Mouse (Mus musculus) Patski (cell line): ENCODE measurements around the gene Abhd17c. TPM values are rescaled to one million over a fixed set of nuclear protein-coding genes. Genes with fewer than 3 reads are reported as not detected.

Experiments used
- ATAC-seq: fragments of 100-300 bp; one replicate; pipeline ENCODE4 v1.8.0; 2021
- CTCF ChIA-PET: fragments of 350-600 bp; sonication (Branson Sonifier 250); formaldehyde crosslinking; loops from one replicate; lab custom pipeline; 2022; ENCODE audit warnings: inconsistent platforms; lab: Charles Lee
- POLR2A ChIA-PET: fragments of 350-600 bp; sonication (Branson Sonifier 250); formaldehyde crosslinking; loops from one replicate; lab custom pipeline; 2022; ENCODE audit warnings: antibody characterized with exemption, inconsistent platforms; lab: Charles Lee
- DNase-seq: peaks from one replicate; pipeline ENCODE4 v3.0.0-alpha.2; 2011; ENCODE audit warnings: low read depth, low spot score
- H3K27me3 ChIP-seq: fragments of 371-371 bp; one replicate; pipeline ENCODE4 v1.5.1; 2021
- CTCF ChIP-seq: fragments of 100-300 bp; IDR thresholded peaks from one replicate; pipeline ENCODE4 v1.5.1; 2021
- in situ Hi-C: fragments of 300-500 bp; cut with MboI; formaldehyde crosslinking; loops from 3 replicates; pipeline ENCODE4 v1.11.1; 2018; ENCODE audit warnings: low pct_unique_long_range_greater_than_20kb, mixed read lengths
- polyA plus RNA-seq: library from polyadenylated mRNA; unstranded; gene quantifications from one replicate; pipeline ENCODE4 v1.2.3, GENCODE M21; 2021

Gene Abhd17c
- polyA plus RNA-seq, 1 experiment from 2014 or later, result 77.6 TPM

DNA sequence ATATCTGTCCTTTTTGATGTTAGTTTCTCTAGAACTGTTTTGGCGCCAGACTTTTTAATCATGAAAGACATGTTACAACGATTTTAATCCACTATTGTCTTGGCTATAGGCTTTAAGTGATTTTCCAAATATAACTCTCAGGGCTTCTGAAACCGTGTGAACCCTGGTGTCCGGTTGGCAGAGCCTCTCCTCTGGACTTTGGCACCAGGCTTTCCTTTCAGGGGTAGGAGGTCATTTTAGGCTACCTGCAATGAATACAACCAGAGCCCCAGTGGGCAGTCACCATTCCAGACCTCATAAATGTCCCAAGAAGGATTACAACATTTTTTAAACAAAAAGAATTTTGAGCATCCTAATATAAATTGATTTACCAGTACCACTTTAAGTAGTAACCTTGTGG lies 1.1 kb upstream of the Abhd17c start:
- in situ Hi-C loops, result no loop called here
- ATAC-seq, result no peak
- TF ChIP-seq CTCF, result no peak
- H3K27me3 ChIP-seq, result no peaks in the 10 kb centered on the region
- CTCF ChIA-PET, result no interaction called here
- POLR2A ChIA-PET, result no interaction called here
- no peak for DNase-seq

DNA sequence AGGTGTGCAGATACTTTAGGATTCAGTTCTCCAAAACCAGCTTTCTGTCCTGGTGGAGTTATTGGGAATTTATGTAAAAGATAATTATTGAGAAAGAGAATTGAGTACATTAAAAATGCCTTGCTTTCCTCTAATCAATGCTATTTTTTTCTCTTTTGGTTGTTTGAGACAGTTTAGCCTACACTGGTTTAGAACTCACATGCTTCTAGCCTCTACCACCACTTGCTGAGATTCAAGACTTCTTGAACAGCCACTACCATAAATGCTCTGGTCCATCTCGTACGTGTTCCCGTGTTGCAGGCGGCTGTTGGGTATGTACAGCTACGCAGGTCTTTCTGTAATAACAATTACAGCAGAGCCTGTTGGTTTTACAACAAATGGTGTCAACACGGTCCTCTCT lies 681 bp upstream of the Abhd17c start:
- DNase-seq, result no peak
- TF ChIP-seq CTCF, result no peak
- H3K27me3 ChIP-seq, result no peaks in the 10 kb centered on the region
- no peak for ATAC-seq
- ChIA-PET POLR2A (interaction anchor here (1.7 kb wide), 1 partner anchor 66 kb away, joined by 4 read pairs; the partner anchor contains the start of gene Cemip), CTCF (interaction anchor here (5.6 kb wide), 1 partner anchor 63 kb away, joined by 26 read pairs; no protein-coding TSS in a partner anchor)
- in situ Hi-C loops, result no loop called here

DNA sequence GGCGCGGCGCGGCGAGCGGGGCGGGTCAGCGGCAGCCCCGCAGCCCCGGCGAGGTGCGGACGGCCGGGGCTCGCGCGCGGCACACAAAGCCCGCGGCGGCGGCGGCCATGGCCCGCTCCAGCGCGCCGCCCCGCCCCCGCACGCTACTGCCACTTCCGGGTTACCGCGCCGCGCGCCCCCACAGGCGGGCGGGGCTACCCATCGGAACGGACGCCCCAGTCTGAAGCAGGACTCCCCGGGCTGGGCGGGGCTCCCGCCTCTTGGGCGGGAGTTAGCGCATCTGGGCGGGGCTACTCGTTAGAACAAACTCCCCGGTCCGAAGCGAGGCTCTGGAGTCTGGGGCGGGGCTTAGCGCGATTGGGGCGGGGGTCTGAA lies 254 bp upstream of the Abhd17c start:
- TF ChIP-seq CTCF, result no peak
- in situ Hi-C loops, result no loop called here
- ATAC-seq (peak; percentile 85), DNase-seq (no peak)
- CTCF ChIA-PET, result interaction anchor here (5.6 kb wide), 1 partner anchor 63 kb away, joined by 26 read pairs; no protein-coding TSS in a partner anchor
- no peaks in the 10 kb centered on the region for H3K27me3 ChIP-seq
- POLR2A ChIA-PET, result interaction anchor here (1.7 kb wide), 1 partner anchor 66 kb away, joined by 4 read pairs; the partner anchor contains the start of gene Cemip

DNA sequence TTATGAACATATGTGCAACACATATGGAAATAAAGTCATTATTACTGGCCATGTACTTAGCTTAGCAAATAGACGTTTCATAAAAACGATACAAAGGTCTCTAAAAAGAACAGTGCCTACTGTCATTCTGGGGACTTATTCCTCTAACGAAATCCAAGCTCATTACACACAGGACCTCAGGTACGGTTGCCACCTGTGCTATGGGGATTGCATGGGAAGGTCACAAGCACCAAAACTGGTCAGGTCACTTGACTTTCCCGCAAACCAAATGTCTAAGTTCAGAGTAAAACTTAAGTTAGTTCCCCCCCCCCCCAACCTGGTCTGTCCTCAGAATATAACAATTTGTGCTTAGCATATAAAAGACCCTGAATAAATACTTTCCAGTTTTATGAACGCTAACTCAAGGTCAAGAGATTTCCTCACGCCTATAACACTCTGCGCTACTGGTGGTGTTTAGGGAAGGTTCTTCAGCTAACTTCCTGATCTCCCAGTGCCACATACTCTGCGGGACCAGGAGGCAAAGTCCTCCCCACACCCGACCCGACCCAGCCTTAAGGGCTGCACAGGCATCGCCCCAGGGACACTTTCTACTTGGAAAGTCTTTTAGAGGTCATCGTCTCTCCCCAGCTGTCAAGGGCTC lies 1.2 kb downstream of the Abhd17c start:
- CTCF ChIA-PET, result interaction anchor here (0.9 to 5.6 kb wide), 5 partner anchors 22 to 122 kb away, joined by 3 to 26 read pairs (median 4); partner anchors contain the start of gene Cemip
- DNase-seq (no peak), ATAC-seq (no peak)
- H3K27me3 ChIP-seq, result no peaks in the 10 kb centered on the region
- TF ChIP-seq CTCF, result no peak
- in situ Hi-C loops, result no loop called here
- POLR2A ChIA-PET, result interaction anchor here (0.9 to 2.1 kb wide), 4 partner anchors 11 to 266 kb away, joined by 3 to 6 read pairs (median 4); partner anchors contain the start of genes Cemip, Mesd and Tlnrd1

DNA sequence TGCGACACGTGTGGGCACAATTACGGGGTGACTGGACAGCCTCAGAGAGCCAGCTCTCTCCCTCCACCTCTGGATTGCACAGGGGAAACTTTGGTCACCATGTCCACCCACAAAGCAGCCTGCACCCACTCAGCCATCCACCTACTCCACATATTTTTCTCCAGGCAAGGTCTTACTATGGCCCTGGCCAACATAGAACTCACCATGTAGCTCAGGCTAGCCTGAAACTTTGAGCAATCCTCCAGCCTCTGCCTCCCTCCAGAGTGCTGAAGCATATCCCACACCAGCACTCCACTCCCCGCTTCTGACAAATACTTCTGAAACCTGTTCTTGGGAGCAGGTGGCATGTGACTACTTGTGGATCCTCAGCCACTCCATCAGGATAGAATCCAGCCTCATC lies 1.9 kb downstream of the Abhd17c start:
- ChIA-PET CTCF (interaction anchor here (0.9 to 5.6 kb wide), 4 partner anchors 21 to 123 kb away, joined by 3 to 26 read pairs (median 4); no protein-coding TSS in a partner anchor), POLR2A (interaction anchor here (1.2 to 2.1 kb wide), 2 partner anchors 10 to 22 kb away, joined by 3 to 6 read pairs; no protein-coding TSS in a partner anchor)
- H3K27me3 ChIP-seq, result no peaks in the 10 kb centered on the region
- ATAC-seq (no peak), DNase-seq (no peak)
- TF ChIP-seq CTCF, result no peak
- in situ Hi-C loops, result no loop called here

- in situ Hi-C loops, result no loop called here
Observed at GRCm38 (mm10) chr7:84148896-84149295, 2.8 kb downstream of the Abhd17c start.

DNA sequence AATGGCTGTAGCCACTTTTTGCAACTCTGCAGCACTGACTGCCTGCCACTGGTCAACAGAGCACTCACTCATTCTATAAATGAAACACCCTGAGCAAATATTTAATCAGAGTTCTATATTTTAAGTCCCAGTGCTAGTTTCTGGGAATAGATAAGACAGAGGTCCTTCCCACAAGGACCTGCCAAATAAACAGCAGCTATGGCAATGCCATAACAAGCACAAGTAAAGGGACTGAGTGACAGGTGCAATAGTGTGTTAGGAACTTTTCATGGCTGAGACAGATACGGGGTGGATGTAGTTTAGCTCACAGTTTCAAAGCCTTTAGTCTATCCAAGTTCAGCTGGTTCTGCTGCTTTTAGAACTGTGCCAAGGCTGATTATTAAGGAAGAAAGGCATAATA lies 3.9 kb downstream of the Abhd17c start:
- in situ Hi-C loops, result no loop called here
- CTCF ChIA-PET, result interaction anchor here (0.8 to 5.6 kb wide), 5 partner anchors 12 to 58 kb away, joined by 3 to 26 read pairs (median 3); no protein-coding TSS in a partner anchor
- H3K27me3 ChIP-seq, result no peaks in the 10 kb centered on the region

More at GRCm38 (mm10) chr7:84148896-84149295, 2.8 kb downstream of the Abhd17c start:
- TF ChIP-seq CTCF, result no peak
- ChIA-PET POLR2A (interaction anchor here (0.7 kb wide), 1 partner anchor 52 kb away, joined by 3 read pairs; no protein-coding TSS in a partner anchor), CTCF (interaction anchor here (1.1 to 5.6 kb wide), 2 partner anchors 17 to 60 kb away, joined by 3 to 26 read pairs; no protein-coding TSS in a partner anchor)
- ATAC-seq (no peak), DNase-seq (no peak)
- H3K27me3 ChIP-seq, result no peaks in the 10 kb centered on the region

DNA sequence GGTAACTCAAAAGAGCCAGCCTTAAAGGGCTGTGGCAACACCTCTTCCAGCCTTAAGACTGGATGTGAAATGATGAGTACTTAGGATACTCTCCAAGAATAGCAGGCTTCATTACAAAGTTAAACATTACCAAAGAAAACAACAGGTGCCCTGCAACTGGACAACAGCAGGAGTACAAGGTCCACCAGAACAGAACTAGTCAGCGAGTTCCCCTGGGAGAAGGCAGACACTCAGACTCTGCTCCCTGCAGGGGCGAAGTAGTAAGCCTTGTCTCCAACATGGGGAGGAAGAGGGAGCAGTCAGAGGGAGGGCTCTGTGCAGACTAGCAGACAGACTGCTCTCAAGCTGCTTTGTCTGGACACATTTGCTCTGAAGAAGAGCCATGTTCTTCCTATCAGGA lies 6.1 kb downstream of the Abhd17c start:
- in situ Hi-C loops, result no loop called here
- no peak for DNase-seq
- POLR2A ChIA-PET, result interaction anchor here (1.6 kb wide), 1 partner anchor 22 kb away, joined by 3 read pairs; no protein-coding TSS in a partner anchor
- CTCF ChIA-PET, result interaction anchor here (1.1 kb wide), 1 partner anchor 35 kb away, joined by 3 read pairs; no protein-coding TSS in a partner anchor
- ATAC-seq, result peak; percentile 26
- TF ChIP-seq CTCF, result no peak
- H3K27me3 ChIP-seq, result no peaks in the 10 kb centered on the region

More for the DNA sequence above, 3.9 kb downstream of the Abhd17c start:
- DNase-seq (no peak), ATAC-seq (no peak)
- TF ChIP-seq CTCF, result no peak
- POLR2A ChIA-PET, result interaction anchor here (0.7 kb wide), 1 partner anchor 101 kb away, joined by 3 read pairs; no protein-coding TSS in a partner anchor

- POLR2A ChIA-PET, result no interaction called here
- DNase-seq (no peak), ATAC-seq (no peak)
- TF ChIP-seq CTCF, result no peak
- in situ Hi-C loops, result no loop called here
- H3K27me3 ChIP-seq, result no peaks in the 10 kb centered on the region
- CTCF ChIA-PET, result interaction anchor here (0.8 to 1.4 kb wide), 2 partner anchors 11 to 28 kb away, joined by 3 to 4 read pairs; no protein-coding TSS in a partner anchor
Observed at GRCm38 (mm10) chr7:84142736-84143473, 8.8 kb downstream of the Abhd17c start.

GRCm38 (mm10) chr7:84142196-84142595 lies 9.5 kb downstream of the Abhd17c start:
- POLR2A ChIA-PET, result no interaction called here
- H3K27me3 ChIP-seq, result no peaks in the 10 kb centered on the region
- no peak for ATAC-seq
- in situ Hi-C loops, result no loop called here
- no peak for DNase-seq
- CTCF ChIA-PET, result interaction anchor here (1.1 to 1.4 kb wide), 2 partner anchors 28 to 55 kb away, joined by 3 to 4 read pairs; partner anchors contain the start of gene Cemip
- no peak for TF ChIP-seq CTCF
